Mouse (Mus musculus) forebrain, embryonic 15.5 days (tissue): ENCODE measurements at regions not wholly inside any gene's neighbourhood (a gene's known extent, or its start where the extent isn't known, plus 50 kb on each side); places are given as distances from the start of the nearest gene placed in this dataset.

ENCODE experiments used
- ATAC-seq: fragments of 200-750 bp; cut with Nextera tagmentation; replicated peaks from 2 replicates; pipeline ENCODE4 v1.8.0; 2017; ENCODE audit warnings: mild to moderate bottlenecking, moderate TSS enrichment, moderate library complexity
- H3K27ac ChIP-seq: fragments of 300-500 bp; sonication (generic); replicated peaks from 2 replicates; pipeline ENCODE4 v1.5.1; 2015; ENCODE audit warnings: mild to moderate bottlenecking, inconsistent platforms
- H3K27me3 ChIP-seq: fragments of 300-500 bp; sonication (generic); 2 replicates; pipeline ENCODE4 v1.6.1; 2015; ENCODE audit warnings: inconsistent platforms
- H3K36me3 ChIP-seq: fragments of 300-500 bp; sonication (generic); 2 replicates; pipeline ENCODE4 v1.6.1; 2015; ENCODE audit warnings: mild to moderate bottlenecking, inconsistent platforms
- H3K4me1 ChIP-seq: fragments of 300-500 bp; sonication (generic); 2 replicates; pipeline ENCODE4 v1.6.1; 2015; ENCODE audit warnings: inconsistent platforms
- H3K4me2 ChIP-seq: fragments of 300-500 bp; sonication (generic); replicated peaks from 2 replicates; pipeline ENCODE4 v1.6.1; 2015; ENCODE audit warnings: mild to moderate bottlenecking, inconsistent platforms
- H3K4me3 ChIP-seq: fragments of 300-500 bp; sonication (generic); 2 replicates; pipeline ENCODE4 v1.5.1; 2015; ENCODE audit warnings: mild to moderate bottlenecking, inconsistent platforms
- H3K9ac ChIP-seq: fragments of 300-500 bp; sonication (generic); replicated peaks from 2 replicates; pipeline ENCODE4 v1.6.1; 2015; ENCODE audit warnings: mild to moderate bottlenecking, inconsistent platforms
- H3K9me3 ChIP-seq: fragments of 300-500 bp; sonication (generic); 2 replicates; pipeline ENCODE4 v1.6.1; 2016; ENCODE audit warnings: inconsistent platforms
- WGBS: fragments of 180-500 bp; shearing (Covaris S2); methylation state at CpG from one replicate; pipeline ENCODE4 v1.1.7; 2015; ENCODE audit warnings: mixed read lengths; 5-methylcytosine and 5-hydroxymethylcytosine counted together

GRCm38 (mm10) chr12:109839946-109840524 lies 239.9 kb upstream of the Rtl1 start:
- WGBS = 71% methylated on average over 14 of the region's 14 CpGs
- Histone ChIP-seq H3K4me1 (peaks cover 16% of the 10 kb centered on the region), H3K4me3 (no peak overlapping the region), H3K27ac (no peak overlapping the region), H3K9ac (no peak overlapping the region), H3K4me2 (no peak overlapping the region), H3K36me3 (no peaks in the 10 kb centered on the region), H3K27me3 (no peaks in the 10 kb centered on the region), H3K9me3 (no peaks in the 10 kb centered on the region)
- ATAC-seq = no peak

GRCm38 (mm10) chr12:109844723-109845601 lies 244.8 kb upstream of the Rtl1 start:
- Histone ChIP-seq H3K4me2 (no peak overlapping the region), H3K9ac (no peak overlapping the region), H3K27ac (no peak overlapping the region), H3K27me3 (no peaks in the 10 kb centered on the region), H3K9me3 (no peaks in the 10 kb centered on the region), H3K4me3 (no peak overlapping the region), H3K4me1 (peaks cover 8% of the 10 kb centered on the region), H3K36me3 (no peaks in the 10 kb centered on the region)
- ATAC-seq = no peak
- 49% methylated on average over 8 of the region's 8 CpGs for WGBS

GRCm38 (mm10) chr12:109845602-109845906 lies 245.4 kb upstream of the Rtl1 start:
- Histone ChIP-seq H3K4me3 (no peak overlapping the region), H3K27ac (no peak overlapping the region), H3K4me1 (peaks cover 7% of the 10 kb centered on the region), H3K4me2 (no peak overlapping the region), H3K36me3 (no peaks in the 10 kb centered on the region), H3K9ac (no peak overlapping the region), H3K9me3 (no peaks in the 10 kb centered on the region), H3K27me3 (no peaks in the 10 kb centered on the region)
- ATAC-seq = no peak
- 32% methylated on average over 5 of the region's 5 CpGs for WGBS

GRCm38 (mm10) chr12:109856336-109856735 lies 256.2 kb upstream of the Rtl1 start:
- H3K9me3 ChIP-seq = no peaks in the 10 kb centered on the region
- no peaks in the 10 kb centered on the region for H3K27me3 ChIP-seq
- H3K27ac ChIP-seq = no peak overlapping the region
- no peak overlapping the region for H3K4me2 ChIP-seq
- no peak overlapping the region for H3K4me3 ChIP-seq
- no peaks in the 10 kb centered on the region for H3K4me1 ChIP-seq
- WGBS = 97% methylated on average over 1 of the region's 1 CpGs
- no peaks in the 10 kb centered on the region for H3K36me3 ChIP-seq
- H3K9ac ChIP-seq = no peak overlapping the region
- ATAC-seq = no peak

GRCm38 (mm10) chr12:109857705-109858104 lies 257.6 kb upstream of the Rtl1 start:
- H3K4me3 ChIP-seq = no peak overlapping the region
- H3K4me2 ChIP-seq = no peak overlapping the region
- ATAC-seq = no peak
- H3K36me3 ChIP-seq = no peaks in the 10 kb centered on the region
- no peaks in the 10 kb centered on the region for H3K9me3 ChIP-seq
- WGBS = 57% methylated on average over 4 of the region's 4 CpGs
- H3K27ac ChIP-seq = no peak overlapping the region
- no peaks in the 10 kb centered on the region for H3K27me3 ChIP-seq
- no peaks in the 10 kb centered on the region for H3K4me1 ChIP-seq
- no peak overlapping the region for H3K9ac ChIP-seq

- Histone ChIP-seq H3K4me1 (no peaks in the 10 kb centered on the region), H3K27ac (no peak overlapping the region), H3K4me3 (no peak overlapping the region), H3K9me3 (no peaks in the 10 kb centered on the region), H3K36me3 (no peaks in the 10 kb centered on the region), H3K4me2 (no peak overlapping the region), H3K9ac (no peak overlapping the region), H3K27me3 (no peaks in the 10 kb centered on the region)
- ATAC-seq = no peak
- WGBS = 74% methylated on average over 4 of the region's 4 CpGs
Measured at GRCm38 (mm10) chr12:109864826-109865225, 264.7 kb upstream of the Rtl1 start.

GRCm38 (mm10) chr12:109871021-109871420 lies 270.9 kb upstream of the Rtl1 start:
- H3K36me3 ChIP-seq = no peaks in the 10 kb centered on the region
- no peak overlapping the region for H3K4me2 ChIP-seq
- no peaks in the 10 kb centered on the region for H3K4me1 ChIP-seq
- H3K27ac ChIP-seq = no peak overlapping the region
- ATAC-seq = no peak
- H3K9me3 ChIP-seq = no peaks in the 10 kb centered on the region
- WGBS = 94% methylated on average over 14 of the region's 14 CpGs
- no peaks in the 10 kb centered on the region for H3K27me3 ChIP-seq
- H3K9ac ChIP-seq = no peak overlapping the region
- H3K4me3 ChIP-seq = no peak overlapping the region

- Histone ChIP-seq H3K9ac (no peak overlapping the region), H3K27me3 (no peaks in the 10 kb centered on the region), H3K9me3 (no peaks in the 10 kb centered on the region), H3K4me1 (no peaks in the 10 kb centered on the region), H3K36me3 (no peaks in the 10 kb centered on the region), H3K4me2 (no peak overlapping the region), H3K4me3 (no peak overlapping the region), H3K27ac (no peak overlapping the region)
- WGBS = 88% methylated on average over 7 of the region's 7 CpGs
- no peak for ATAC-seq
Measured at GRCm38 (mm10) chr12:109874466-109874865, 274.3 kb upstream of the Rtl1 start.

- Histone ChIP-seq H3K9me3 (no peaks in the 10 kb centered on the region), H3K4me3 (no peak overlapping the region), H3K36me3 (no peaks in the 10 kb centered on the region), H3K27ac (no peak overlapping the region), H3K4me1 (no peaks in the 10 kb centered on the region), H3K27me3 (no peaks in the 10 kb centered on the region), H3K9ac (no peak overlapping the region), H3K4me2 (no peak overlapping the region)
- no peak for ATAC-seq
- WGBS = 39% methylated on average over 3 of the region's 3 CpGs
Measured at GRCm38 (mm10) chr12:109881108-109881507, 281.0 kb upstream of the Rtl1 start.

GRCm38 (mm10) chr12:109891206-109891605 lies 291.1 kb upstream of the Rtl1 start:
- no peaks in the 10 kb centered on the region for H3K4me1 ChIP-seq
- WGBS = 85% methylated on average over 2 of the region's 2 CpGs
- no peak overlapping the region for H3K4me2 ChIP-seq
- no peaks in the 10 kb centered on the region for H3K9me3 ChIP-seq
- no peak for ATAC-seq
- no peaks in the 10 kb centered on the region for H3K27me3 ChIP-seq
- no peak overlapping the region for H3K4me3 ChIP-seq
- no peak overlapping the region for H3K9ac ChIP-seq
- H3K36me3 ChIP-seq = no peaks in the 10 kb centered on the region
- no peak overlapping the region for H3K27ac ChIP-seq

- Histone ChIP-seq H3K4me3 (no peak overlapping the region), H3K4me1 (peaks cover 4% of the 10 kb centered on the region; the same call in 1 of the 2 replicates), H3K9me3 (no peaks in the 10 kb centered on the region), H3K36me3 (no peaks in the 10 kb centered on the region), H3K27ac (no peak overlapping the region), H3K4me2 (no peak overlapping the region), H3K9ac (no peak overlapping the region), H3K27me3 (no peaks in the 10 kb centered on the region)
- no peak for ATAC-seq
Measured at GRCm38 (mm10) chr12:109892834-109893233, 292.7 kb upstream of the Rtl1 start.

- H3K27me3 ChIP-seq = no peaks in the 10 kb centered on the region
- no peaks in the 10 kb centered on the region for H3K36me3 ChIP-seq
- no peaks in the 10 kb centered on the region for H3K9me3 ChIP-seq
- peaks cover 6% of the 10 kb centered on the region; the same call in 1 of the 2 replicates for H3K4me1 ChIP-seq
- no peak overlapping the region for H3K27ac ChIP-seq
- ATAC-seq = no peak
- no peak overlapping the region for H3K4me2 ChIP-seq
- WGBS = 73% methylated on average over 4 of the region's 4 CpGs
- H3K9ac ChIP-seq = no peak overlapping the region
- H3K4me3 ChIP-seq = no peak overlapping the region
Measured at GRCm38 (mm10) chr12:109893657-109894056, 293.5 kb upstream of the Rtl1 start.

- Histone ChIP-seq H3K27me3 (no peaks in the 10 kb centered on the region), H3K4me2 (no peak overlapping the region), H3K9ac (no peak overlapping the region), H3K9me3 (no peaks in the 10 kb centered on the region), H3K4me1 (peaks cover 6% of the 10 kb centered on the region; the same call in 1 of the 2 replicates), H3K27ac (no peak overlapping the region), H3K4me3 (no peak overlapping the region), H3K36me3 (no peaks in the 10 kb centered on the region)
- no peak for ATAC-seq
- 62% methylated on average over 7 of the region's 7 CpGs for WGBS
Measured at GRCm38 (mm10) chr12:109895389-109895788, 295.3 kb upstream of the Rtl1 start.
